Mouse (Mus musculus) ES-E14 (cell line): ENCODE data around the gene Lyrm1.

ENCODE experiments used
- CHD2 ChIP-seq: IDR thresholded peaks from 2 replicates; pipeline ENCODE4 v1.6.1; 2014; ENCODE audit warnings: mild to moderate bottlenecking, low read depth, low read length, inconsistent platforms
- MAFK ChIP-seq: IDR thresholded peaks from 2 replicates; pipeline ENCODE4 v1.6.1; 2014; ENCODE audit warnings: mild to moderate bottlenecking, low read depth, low read length, inconsistent platforms; ENCODE audit not compliant: insufficient read depth
- ZNF384 ChIP-seq: IDR thresholded peaks from 2 replicates; pipeline ENCODE4 v1.6.1; 2012; ENCODE audit warnings: low read depth, low read length, inconsistent platforms

- TF ChIP-seq ZNF384 (no peak), CHD2 (no peak), MAFK (no peak)
Observed at GRCm38 (mm10) chr7:119969320-119969719, 73.7 kb downstream of the Lyrm1 start.
